Mouse (Mus musculus) bone marrow, adult 2 months (tissue): ENCODE data around the gene Abi3. TPM values are rescaled to one million over a fixed set of nuclear protein-coding genes. Genes with fewer than 3 reads are reported as not detected.

Source experiments
- H3K27ac ChIP-seq: fragments of 200-500 bp; 2 replicates; pipeline ENCODE4 v1.5.1; 2012; ENCODE audit warnings: low read depth, mild to moderate bottlenecking, control low read depth, inconsistent platforms, low read length; ENCODE audit not compliant: control insufficient read depth, poor library complexity, insufficient read depth
- H3K4me1 ChIP-seq: fragments of 200-500 bp; 2 replicates; pipeline ENCODE4 v1.6.1; 2011; ENCODE audit warnings: low read length; ENCODE audit not compliant: control insufficient read depth, insufficient read depth
- H3K4me3 ChIP-seq: fragments of 200-500 bp; replicated peaks from 2 replicates; pipeline ENCODE3; 2011; ENCODE audit warnings: mild to moderate bottlenecking, low read depth, low read length, control low read depth; ENCODE audit not compliant: control insufficient read depth
- CTCF ChIP-seq: fragments of 200-500 bp; IDR thresholded peaks from 2 replicates; pipeline ENCODE4 v1.5.1; 2011; ENCODE audit warnings: low read length, control low read depth; ENCODE audit not compliant: control insufficient read depth, insufficient read depth
- POLR2A ChIP-seq: fragments of 200-500 bp; IDR thresholded peaks from 2 replicates; pipeline ENCODE4 v1.6.1; 2011; ENCODE audit warnings: low read depth, mild to moderate bottlenecking, control low read depth, low read length, borderline replicate concordance; ENCODE audit not compliant: control insufficient read depth
- WGBS: fragments of 180-500 bp; shearing (Covaris S2); methylation state at CpG from one replicate; pipeline ENCODE4 v1.1.7; 2018; 5-methylcytosine and 5-hydroxymethylcytosine counted together
- polyA plus RNA-seq: library from polyadenylated mRNA; stranded (reverse); fragments of >200 nt; gene quantifications from 2 replicates; pipeline ENCODE4 v1.2.4, GENCODE M21; 2011; ENCODE audit warnings: low replicate concordance; ENCODE audit not compliant: missing spikeins, insufficient read depth, insufficient read length

The Abi3 gene
- polyA plus RNA-seq, 1 experiment: 39.0 TPM

- Histone ChIP-seq H3K4me3 (no peak overlapping the region), H3K27ac (peak overlapping the region; percentile 95), H3K4me1 (peaks cover 16% of the 10 kb centered on the region)
- 2% methylated on average over 15 of the region's 15 CpGs for WGBS
- TF ChIP-seq POLR2A (no peak), CTCF (no peak)
Observed at GRCm38 (mm10) chr11:95834742-95835710, 7.2 kb downstream of the Abi3 start.

GRCm38 (mm10) chr11:95834143-95834667, 8.1 kb downstream of the Abi3 start:
- peak overlapping the region; percentile 43 for H3K4me3 ChIP-seq
- peaks cover 15% of the 10 kb centered on the region for H3K4me1 ChIP-seq
- WGBS: under 1% methylated on average over 22 of the region's 22 CpGs
- H3K27ac ChIP-seq: peak overlapping the region; percentile 95
- peak; percentile 43; the same call in 1 of the 2 replicates for TF ChIP-seq POLR2A
- no peak for TF ChIP-seq CTCF

GRCm38 (mm10) chr11:95833631-95834142, 8.6 kb downstream of the Abi3 start:
- WGBS: 34% methylated on average over 18 of the region's 18 CpGs

GRCm38 (mm10) chr11:95833006-95833570, 9.2 kb downstream of the Abi3 start:
- H3K4me1 ChIP-seq: peaks cover 11% of the 10 kb centered on the region
- H3K4me3 ChIP-seq: no peak overlapping the region
- H3K27ac ChIP-seq: peak overlapping the region; percentile 95
- TF ChIP-seq CTCF (no peak), POLR2A (no peak)
- 68% methylated on average over 8 of the region's 8 CpGs for WGBS

More at GRCm38 (mm10) chr11:95833631-95834142, 8.6 kb downstream of the Abi3 start:
- no peak for TF ChIP-seq CTCF
- no peak for TF ChIP-seq POLR2A
- Histone ChIP-seq H3K27ac (peak overlapping the region; percentile 95), H3K4me1 (peaks cover 15% of the 10 kb centered on the region), H3K4me3 (peak overlapping the region; percentile 43)

GRCm38 (mm10) chr11:95832129-95833005, 9.9 kb downstream of the Abi3 start:
- H3K4me1 ChIP-seq: peaks cover 10% of the 10 kb centered on the region
- H3K27ac ChIP-seq: no peak overlapping the region
- WGBS: 88% methylated on average over 18 of the region's 18 CpGs
- H3K4me3 ChIP-seq: no peak overlapping the region
- TF ChIP-seq POLR2A (no peak), CTCF (no peak)

GRCm38 (mm10) chr11:95831641-95832040, 10.6 kb downstream of the Abi3 start:
- Histone ChIP-seq H3K27ac (no peak overlapping the region), H3K4me3 (no peak overlapping the region), H3K4me1 (peaks cover 9% of the 10 kb centered on the region)
- TF ChIP-seq POLR2A (no peak), CTCF (peak; percentile 11; the same call in 1 of the 2 replicates)
- 29% methylated on average over 15 of the region's 15 CpGs for WGBS

GRCm38 (mm10) chr11:95831276-95831619, 11.0 kb downstream of the Abi3 start:
- peaks cover 9% of the 10 kb centered on the region for H3K4me1 ChIP-seq
- peak overlapping the region; percentile 2 for H3K4me3 ChIP-seq
- WGBS: 11% methylated on average over 10 of the region's 10 CpGs
- H3K27ac ChIP-seq: peak overlapping the region; percentile 15; the same call in 1 of the 2 replicates
- no peak for TF ChIP-seq POLR2A
- TF ChIP-seq CTCF: no peak
